9 mouse cellular contexts compared by ENCODE assay signal in genomic region chr5:127648046-127648445, GRCm38 (mm10). TPM values are rescaled to one million over a fixed set of nuclear protein-coding genes. Genes with fewer than 3 reads are reported as not detected.
DNase-seq lines count a peak whose midpoint lies in the region; ATAC-seq and TF ChIP-seq lines count a peak whose summit lies in the region.
"Had no signal": no experiment of that assay in that cellular context is flagged by ENCODE, and none has a peak within 500 bp of the region (broad histone marks: within the 10 kb centered on the region; RNA-seq: fewer than 3 reads in every experiment).

No protein-coding gene starts in this region.

- WGBS in intestine, postnatal 0 days = 74% methylated on average over 6 of the region's 6 CpGs
- 75% methylated on average over 6 of the region's 6 CpGs for WGBS in intestine, embryonic 16.5 days
- WGBS in small intestine, adult 2 months = 71% methylated on average over 6 of the region's 6 CpGs

- TF ChIP-seq POLR2A in small intestine, adult 2 months (IDR thresholded peaks at IDR 0.05; ENCODE audit: low read depth, low read length) = no peak

- DNase-seq in 3T3-L1 (ENCODE audit: low read depth, low spot score) (peak; percentile 5), ES-CJ7 (ENCODE audit: low read depth, low spot score) (peak; percentile 65), MN1 (ENCODE audit: low spot score) (no peak)
- DNase-seq in forelimb bud, embryonic 11.5 days (ENCODE audit: low read depth, low spot score) = peak; percentile 20
- no peak for DNase-seq in urinary bladder, postnatal 14 days (ENCODE audit: low spot score)

- H3K9ac ChIP-seq in intestine, postnatal 0 days (ENCODE audit: low read depth, low read length) = no peak overlapping the region
- no peak overlapping the region for H3K9ac ChIP-seq in intestine, embryonic 16.5 days (ENCODE audit: low read depth, low read length)
- H3K9ac ChIP-seq: lung, embryonic 15.5 days had no signal

- no peaks in the 10 kb centered on the region for H3K27me3 ChIP-seq in intestine, postnatal 0 days (replicated peaks; ENCODE audit: control insufficient read depth, insufficient read depth, low read length)
- no peaks in the 10 kb centered on the region for H3K27me3 ChIP-seq in intestine, embryonic 16.5 days (replicated peaks; ENCODE audit: control insufficient read depth, insufficient read depth, low read length)
- no peaks in the 10 kb centered on the region for H3K27me3 ChIP-seq in small intestine, adult 2 months (ENCODE audit: control insufficient read depth, insufficient read depth, low read length)
- H3K27me3 ChIP-seq: lung, embryonic 15.5 days had no signal

- H3K4me2 ChIP-seq in intestine, postnatal 0 days (replicated peaks; ENCODE audit: low read depth) = no peak overlapping the region
- H3K4me2 ChIP-seq in intestine, embryonic 16.5 days (ENCODE audit: low read depth, low read length) = no peak overlapping the region
- H3K4me2 ChIP-seq: lung, embryonic 15.5 days had no signal

- H3K36me3 ChIP-seq in intestine, postnatal 0 days (ENCODE audit: control insufficient read depth, insufficient read depth) = no peaks in the 10 kb centered on the region
- H3K36me3 ChIP-seq in intestine, embryonic 16.5 days (ENCODE audit: control insufficient read depth, insufficient read depth, low read length) = no peaks in the 10 kb centered on the region
- H3K36me3 ChIP-seq in small intestine, adult 2 months (ENCODE audit: control insufficient read depth, insufficient read depth, low read length) = no peaks in the 10 kb centered on the region
- H3K36me3 ChIP-seq: lung, embryonic 15.5 days had no signal

- no peaks in the 10 kb centered on the region for H3K9me3 ChIP-seq in intestine, postnatal 0 days (ENCODE audit: control insufficient read depth)
- H3K9me3 ChIP-seq in intestine, embryonic 16.5 days (ENCODE audit: control insufficient read depth, low read length) = no peaks in the 10 kb centered on the region
- H3K9me3 ChIP-seq: lung, embryonic 15.5 days had no signal

- TF ChIP-seq CTCF in intestine, postnatal 0 days (IDR thresholded peaks at IDR 0.05; ENCODE audit: low read depth) = peak; percentile 47
- peak; percentile 11; the same call in 1 of the 2 replicates for TF ChIP-seq CTCF in small intestine, adult 2 months (IDR thresholded peaks at IDR 0.05; ENCODE audit: extremely low read depth, insufficient read length, insufficient replicate concordance, low read depth, low read length)

- H3K4me1 ChIP-seq in intestine, postnatal 0 days (replicated peaks; ENCODE audit: control insufficient read depth, insufficient read depth, low read length) = no peaks in the 10 kb centered on the region
- H3K4me1 ChIP-seq in intestine, embryonic 16.5 days (ENCODE audit: control insufficient read depth, insufficient read depth, low read length) = no peaks in the 10 kb centered on the region
- no peaks in the 10 kb centered on the region for H3K4me1 ChIP-seq in small intestine, adult 2 months (ENCODE audit: control insufficient read depth, insufficient read depth, insufficient read length, low read length)
- H3K4me1 ChIP-seq: lung, embryonic 15.5 days had no signal

- ATAC-seq in intestine, postnatal 0 days = no peak
- no peak for ATAC-seq in intestine, embryonic 16.5 days

- H3K4me3 ChIP-seq in intestine, postnatal 0 days (ENCODE audit: low read depth, low read length) = no peak overlapping the region
- no peak overlapping the region for H3K4me3 ChIP-seq in intestine, embryonic 16.5 days (ENCODE audit: low read length)
- no peak overlapping the region for H3K4me3 ChIP-seq in small intestine, adult 2 months (ENCODE audit: low read depth, low read length)
- H3K4me3 ChIP-seq: lung, embryonic 15.5 days had no signal

- no peak overlapping the region for H3K27ac ChIP-seq in intestine, postnatal 0 days (ENCODE audit: low read depth, low read length)
- no peak overlapping the region for H3K27ac ChIP-seq in intestine, embryonic 16.5 days (ENCODE audit: low read length)
- H3K27ac ChIP-seq in small intestine, adult 2 months (ENCODE audit: insufficient read depth, low read depth, low read length) = no peak overlapping the region
- H3K27ac ChIP-seq: lung, embryonic 15.5 days had no signal

RNA-seq across cellular contexts. Expression of gene Slc15a4, which starts 15.3 kb away (rescaled TPM):
- polyA plus RNA-seq in intestine, postnatal 0 days (2015; fragmentation: Nextera tagmentation; extraction: Ambion mirVana) = 6.9 and 8.6 TPM in 2 replicates
- 15.2 and 19.7 TPM in 2 replicates for polyA plus RNA-seq in intestine, embryonic 16.5 days (2015; fragmentation: Nextera tagmentation; extraction: Ambion mirVana)
- polyA plus RNA-seq in small intestine, adult 2 months (2012; rRNA removed) = 11.3 and 16.2 TPM in 2 replicates

RNA-seq across cellular contexts. Expression of gene Glt1d1, which starts 16.0 kb away (rescaled TPM):
- polyA plus RNA-seq in intestine, postnatal 0 days (2015; fragmentation: Nextera tagmentation; extraction: Ambion mirVana) = 0.04 TPM in 1 of 2 replicates, not detected in the other
- 0.13 and 0.43 TPM in 2 replicates for polyA plus RNA-seq in intestine, embryonic 16.5 days (2015; fragmentation: Nextera tagmentation; extraction: Ambion mirVana)
- 0.28 and 0.65 TPM in 2 replicates for polyA plus RNA-seq in small intestine, adult 2 months (2012; rRNA removed)

Comparison
In these comparisons a context has a peak if more than half of its experiments do, and no peak if none do; other contexts are left out.
1. DNase-seq: peak in 3T3-L1 (single experiment), ES-CJ7 (single experiment) and forelimb bud, embryonic 11.5 days (single experiment); none in MN1 (single experiment) and urinary bladder, postnatal 14 days (single experiment).